ENCODE assay signal across 8 mouse cellular contexts in genomic region chr5:21055071-21055819, GRCm38 (mm10). TPM values are rescaled to one million over a fixed set of nuclear protein-coding genes. Genes with fewer than 3 reads are reported as not detected.
DNase-seq lines count a peak whose midpoint lies in the region; ATAC-seq and TF ChIP-seq lines count a peak whose summit lies in the region.

No protein-coding gene starts in this region.

- H3K27ac ChIP-seq in embryonic facial prominence, embryonic 14.5 days (replicated peaks; ENCODE audit: low read depth, low read length) = peak overlapping the region; percentile 97
- H3K27ac ChIP-seq in heart, embryonic 12.5 days (ENCODE audit: poor library complexity, severe bottlenecking) = peak overlapping the region; percentile 99
- peak overlapping the region; percentile 98 for H3K27ac ChIP-seq in kidney, embryonic 15.5 days
- H3K27ac ChIP-seq in liver, embryonic 15.5 days (replicated peaks) = peak overlapping the region; percentile 97
- peak overlapping the region; percentile 78 for H3K27ac ChIP-seq in olfactory bulb, adult 2 months (ENCODE audit: insufficient read depth, low read depth, low read length)

- H3K4me2 ChIP-seq in embryonic facial prominence, embryonic 14.5 days (ENCODE audit: low read depth, low read length) = peak overlapping the region; percentile 61
- H3K4me2 ChIP-seq in heart, embryonic 12.5 days = peak overlapping the region; percentile 68
- H3K4me2 ChIP-seq in kidney, embryonic 15.5 days = peak overlapping the region; percentile 64
- peak overlapping the region; percentile 84 for H3K4me2 ChIP-seq in liver, embryonic 15.5 days

- peak; percentile 40 for DNase-seq in thymus, postnatal 0 days (ENCODE audit: low spot score)
- no peak for DNase-seq in thymus, postnatal 14 days
- DNase-seq in embryonic facial prominence, embryonic 14.5 days (ENCODE audit: low spot score) = peak; percentile 44
- DNase-seq in urinary bladder, adult 18-20 months (ENCODE audit: low spot score in 2 of 2) = peak; percentile 20 to 74

- no peaks in the 10 kb centered on the region for H3K36me3 ChIP-seq in embryonic facial prominence, embryonic 14.5 days (ENCODE audit: control insufficient read depth, insufficient read depth, low read length)
- H3K36me3 ChIP-seq in heart, embryonic 12.5 days = no peaks in the 10 kb centered on the region
- H3K36me3 ChIP-seq in kidney, embryonic 15.5 days = no peaks in the 10 kb centered on the region
- H3K36me3 ChIP-seq in liver, embryonic 15.5 days (replicated peaks) = no peaks in the 10 kb centered on the region

- no peak; the same call in 1 of the 2 replicates for TF ChIP-seq POLR2A in olfactory bulb, adult 2 months (IDR thresholded peaks at IDR 0.05; ENCODE audit: insufficient read depth, low read depth, low read length)

- peak; percentile 20 for ATAC-seq in embryonic facial prominence, embryonic 14.5 days (ENCODE audit: low read depth)
- ATAC-seq in heart, embryonic 12.5 days (ENCODE audit: insufficient number of reproducible peaks, low FRiP score) = peak; percentile 47
- peak; percentile 65 for ATAC-seq in kidney, embryonic 15.5 days (replicated peaks; ENCODE audit: low FRiP score)
- ATAC-seq in liver, embryonic 15.5 days (ENCODE audit: insufficient read depth) = peak; percentile 19

- peak overlapping the region; percentile 97 for H3K9ac ChIP-seq in embryonic facial prominence, embryonic 14.5 days (ENCODE audit: low read depth, low read length)
- H3K9ac ChIP-seq in heart, embryonic 12.5 days = peak overlapping the region; percentile 99
- H3K9ac ChIP-seq in kidney, embryonic 15.5 days = peak overlapping the region; percentile 97
- H3K9ac ChIP-seq in liver, embryonic 15.5 days = peak overlapping the region; percentile 98

- H3K4me3 ChIP-seq in embryonic facial prominence, embryonic 14.5 days (ENCODE audit: low read depth, low read length) = peak overlapping the region; percentile 97
- H3K4me3 ChIP-seq in heart, embryonic 12.5 days = peak overlapping the region; percentile 97
- H3K4me3 ChIP-seq in kidney, embryonic 15.5 days (replicated peaks) = peak overlapping the region; percentile 98
- peak overlapping the region; percentile 90 for H3K4me3 ChIP-seq in liver, embryonic 15.5 days (replicated peaks)
- peak overlapping the region; percentile 94 for H3K4me3 ChIP-seq in olfactory bulb, adult 2 months (ENCODE audit: insufficient read depth, low read depth, low read length)

- no peaks in the 10 kb centered on the region for H3K27me3 ChIP-seq in embryonic facial prominence, embryonic 14.5 days (replicated peaks; ENCODE audit: control insufficient read depth, insufficient read depth, low read length)
- H3K27me3 ChIP-seq in heart, embryonic 12.5 days (replicated peaks) = no peaks in the 10 kb centered on the region
- no peaks in the 10 kb centered on the region for H3K27me3 ChIP-seq in kidney, embryonic 15.5 days
- H3K27me3 ChIP-seq in liver, embryonic 15.5 days = no peaks in the 10 kb centered on the region

- H3K9me3 ChIP-seq in embryonic facial prominence, embryonic 14.5 days (ENCODE audit: control insufficient read depth, low read length) = no peaks in the 10 kb centered on the region
- no peaks in the 10 kb centered on the region for H3K9me3 ChIP-seq in heart, embryonic 12.5 days (replicated peaks)
- H3K9me3 ChIP-seq in kidney, embryonic 15.5 days (replicated peaks) = no peaks in the 10 kb centered on the region
- H3K9me3 ChIP-seq in liver, embryonic 15.5 days (replicated peaks) = no peaks in the 10 kb centered on the region

- WGBS in embryonic facial prominence, embryonic 14.5 days = 1% methylated on average over 25 of the region's 84 CpGs
- WGBS in heart, embryonic 12.5 days = under 1% methylated on average over 83 of the region's 84 CpGs
- under 1% methylated on average over 78 of the region's 84 CpGs for WGBS in kidney, embryonic 15.5 days
- under 1% methylated on average over 68 of the region's 84 CpGs for WGBS in liver, embryonic 15.5 days (ENCODE audit: insufficient replicate concordance)
- WGBS in olfactory bulb, adult 2 months = 1% methylated on average over 81 of the region's 84 CpGs

- peaks cover 12% of the 10 kb centered on the region for H3K4me1 ChIP-seq in embryonic facial prominence, embryonic 14.5 days (ENCODE audit: control insufficient read depth, insufficient read depth, low read length)
- peaks cover 18% of the 10 kb centered on the region for H3K4me1 ChIP-seq in heart, embryonic 12.5 days (replicated peaks)
- peaks cover 13% of the 10 kb centered on the region for H3K4me1 ChIP-seq in kidney, embryonic 15.5 days
- H3K4me1 ChIP-seq in liver, embryonic 15.5 days (replicated peaks) = peaks cover 43% of the 10 kb centered on the region
- peaks cover 3% of the 10 kb centered on the region for H3K4me1 ChIP-seq in olfactory bulb, adult 2 months (ENCODE audit: control insufficient read depth, insufficient read depth, low read length)

- no peak for TF ChIP-seq CTCF in olfactory bulb, adult 2 months (IDR thresholded peaks at IDR 0.05; ENCODE audit: insufficient read depth, low read depth, low read length)

RNA-seq across cellular contexts. Expression of gene Ptpn12, which starts 0.5 kb away (rescaled TPM):
- 21.2 and 21.6 TPM in 2 replicates for polyA plus RNA-seq in thymus, postnatal 0 days (2015; fragmentation: Nextera tagmentation; extraction: Ambion mirVana)
- polyA plus RNA-seq in embryonic facial prominence, embryonic 14.5 days (2014; fragmentation: Nextera tagmentation; extraction: Ambion mirVana) = 26.1 and 30.0 TPM in 2 replicates
- polyA plus RNA-seq in heart, embryonic 12.5 days (2016; fragmentation: Nextera tagmentation; extraction: Ambion mirVana) = 18.0 and 18.5 TPM in 2 replicates
- 24.9 and 25.2 TPM in 2 replicates for polyA plus RNA-seq in kidney, embryonic 15.5 days (2015; fragmentation: Nextera tagmentation; extraction: Ambion mirVana)
- polyA plus RNA-seq in liver, embryonic 15.5 days (2015; fragmentation: Nextera tagmentation; extraction: Ambion mirVana) = 10.7 and 10.9 TPM in 2 replicates
- not detected in 2 replicates for polyA plus RNA-seq in olfactory bulb, adult 2 months (2012; ENCODE audit: insufficient read depth, insufficient read length, low replicate concordance, missing spikeins)
